Mouse (Mus musculus) heart, embryonic 12.5 days (tissue): ENCODE measurements at regions not wholly inside any gene's neighbourhood (a gene's known extent, or its start where the extent isn't known, plus 50 kb on each side); places are given as distances from the start of the nearest gene placed in this dataset.
"Not testable (repeated sequence)": the region's sequence is repeated elsewhere in the genome, so short reads cannot be mapped to it uniquely, and the experiment has no call there.

Experiments used
- ATAC-seq: fragments of 200-750 bp; cut with Nextera tagmentation; 2 replicates; pipeline ENCODE4 v1.8.0; 2017; ENCODE audit warnings: moderate TSS enrichment, moderate library complexity; ENCODE audit not compliant: insufficient number of reproducible peaks, low FRiP score
- H3K27ac ChIP-seq: fragments of 300-500 bp; sonication (generic); 2 replicates; pipeline ENCODE4 v1.5.1; 2016; ENCODE audit warnings: mild to moderate bottlenecking, moderate library complexity; ENCODE audit not compliant: poor library complexity, severe bottlenecking
- H3K27me3 ChIP-seq: fragments of 300-500 bp; sonication (generic); replicated peaks from 2 replicates; pipeline ENCODE4 v1.6.1; 2016; ENCODE audit warnings: mild to moderate bottlenecking, moderate library complexity
- H3K36me3 ChIP-seq: fragments of 300-500 bp; sonication (generic); 2 replicates; pipeline ENCODE4 v1.6.1; 2016; ENCODE audit warnings: mild to moderate bottlenecking, moderate library complexity
- H3K4me1 ChIP-seq: fragments of 300-500 bp; sonication (generic); replicated peaks from 2 replicates; pipeline ENCODE4 v1.6.1; 2016; ENCODE audit warnings: mild to moderate bottlenecking
- H3K4me2 ChIP-seq: fragments of 300-500 bp; sonication (generic); 2 replicates; pipeline ENCODE4 v1.6.1; 2016; ENCODE audit warnings: mild to moderate bottlenecking, moderate library complexity
- H3K4me3 ChIP-seq: fragments of 300-500 bp; sonication (generic); 2 replicates; pipeline ENCODE4 v1.5.1; 2016; ENCODE audit warnings: mild to moderate bottlenecking
- H3K9ac ChIP-seq: fragments of 300-500 bp; sonication (generic); 2 replicates; pipeline ENCODE4 v1.6.1; 2016; ENCODE audit warnings: mild to moderate bottlenecking, moderate library complexity
- H3K9me3 ChIP-seq: fragments of 300-500 bp; sonication (generic); replicated peaks from 2 replicates; pipeline ENCODE4 v1.6.1; 2016; ENCODE audit warnings: mild to moderate bottlenecking, moderate library complexity
- WGBS: fragments of 180-500 bp; shearing (Covaris S2); methylation state at CpG from one replicate; pipeline ENCODE4 v1.1.7; 2016; 5-methylcytosine and 5-hydroxymethylcytosine counted together

DNA sequence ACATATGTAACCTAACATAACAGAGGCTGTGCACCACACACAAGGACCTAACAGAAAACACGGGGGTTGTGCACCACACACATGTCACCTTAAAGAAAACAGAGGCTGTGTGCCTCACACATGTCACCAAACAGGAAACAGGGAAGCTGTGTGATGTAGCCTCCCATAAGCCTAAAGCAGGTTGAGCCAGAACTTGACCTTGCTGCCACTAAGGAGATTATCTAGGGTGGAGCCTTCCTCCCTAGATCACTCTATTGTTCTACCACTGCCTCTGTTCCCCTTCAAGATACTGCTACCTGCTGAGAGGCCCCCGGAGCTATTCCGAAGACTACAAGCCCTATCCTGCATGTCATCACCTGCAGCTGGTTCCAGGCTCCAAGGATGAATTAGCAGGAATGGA is 100.1 kb upstream of the Thrb start:
- H3K27ac ChIP-seq, H3K4me2 ChIP-seq, H3K9ac ChIP-seq, H3K9me3 ChIP-seq, H3K27me3 ChIP-seq, H3K4me3 ChIP-seq, H3K36me3 ChIP-seq, H3K4me1 ChIP-seq, ATAC-seq: not testable (repeated sequence)
- 30% methylated on average over 3 of the region's 3 CpGs for WGBS

DNA sequence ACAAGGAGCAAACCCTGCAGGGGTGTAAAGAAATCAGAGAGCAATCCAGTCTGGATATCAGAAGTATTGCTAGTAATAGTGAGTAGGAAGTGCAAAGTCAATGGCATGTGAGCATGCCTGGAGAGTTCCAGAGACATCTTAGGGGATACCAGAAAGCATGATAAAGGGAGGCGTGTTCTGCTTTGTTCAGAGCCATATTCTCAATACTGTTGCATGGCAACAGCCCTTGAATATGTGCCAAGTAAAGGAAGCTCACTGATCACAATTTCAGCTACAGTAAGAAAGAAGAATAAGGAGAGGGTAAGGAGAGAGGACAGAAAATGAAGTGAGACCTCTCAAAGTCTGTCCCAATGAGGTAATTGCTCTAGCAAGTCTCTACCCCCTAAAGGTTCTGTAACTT is 92.1 kb upstream of the Thrb start:
- H3K4me3 ChIP-seq: no peak overlapping the region
- no peaks in the 10 kb centered on the region for H3K36me3 ChIP-seq
- H3K9me3 ChIP-seq: no peaks in the 10 kb centered on the region
- H3K27me3 ChIP-seq: no peaks in the 10 kb centered on the region
- no peak overlapping the region for H3K27ac ChIP-seq
- no peak overlapping the region for H3K4me2 ChIP-seq
- no peak for ATAC-seq
- 38% methylated on average over 1 of the region's 1 CpGs for WGBS
- H3K4me1 ChIP-seq: no peaks in the 10 kb centered on the region
- H3K9ac ChIP-seq: no peak overlapping the region

- no peak for ATAC-seq
- WGBS: 33% methylated on average over 2 of the region's 2 CpGs
- H3K4me3 ChIP-seq: no peak overlapping the region
Measured at GRCm38 (mm10) chr14:17569087-17569636, 90.9 kb upstream of the Thrb start.

GRCm38 (mm10) chr14:17578776-17579175 is 81.3 kb upstream of the Thrb start:
- Histone ChIP-seq H3K4me1 (no peaks in the 10 kb centered on the region), H3K4me3 (no peak overlapping the region), H3K27me3 (no peaks in the 10 kb centered on the region), H3K27ac (no peak overlapping the region), H3K9ac (no peak overlapping the region), H3K36me3 (no peaks in the 10 kb centered on the region), H3K9me3 (no peaks in the 10 kb centered on the region), H3K4me2 (no peak overlapping the region)
- 77% methylated on average over 1 of the region's 1 CpGs for WGBS
- ATAC-seq: no peak

More at GRCm38 (mm10) chr14:17569087-17569636, 90.9 kb upstream of the Thrb start:
- Histone ChIP-seq H3K27me3 (no peaks in the 10 kb centered on the region), H3K27ac (no peak overlapping the region), H3K4me2 (no peak overlapping the region), H3K9ac (no peak overlapping the region), H3K4me1 (no peaks in the 10 kb centered on the region), H3K9me3 (no peaks in the 10 kb centered on the region), H3K36me3 (no peaks in the 10 kb centered on the region)

- no peak for ATAC-seq
- Histone ChIP-seq H3K4me3 (no peak overlapping the region), H3K27ac (no peak overlapping the region), H3K9me3 (peaks cover 8% of the 10 kb centered on the region; the same call in 1 of the 2 replicates), H3K9ac (no peak overlapping the region), H3K4me2 (no peak overlapping the region), H3K4me1 (no peaks in the 10 kb centered on the region), H3K27me3 (no peaks in the 10 kb centered on the region), H3K36me3 (no peaks in the 10 kb centered on the region)
Measured at GRCm38 (mm10) chr14:17589595-17589994, 70.5 kb upstream of the Thrb start.

- no peak overlapping the region for H3K4me2 ChIP-seq
- no peaks in the 10 kb centered on the region for H3K36me3 ChIP-seq
- no peak overlapping the region for H3K9ac ChIP-seq
- WGBS: 62% methylated on average over 5 of the region's 5 CpGs
- no peak overlapping the region for H3K4me3 ChIP-seq
- ATAC-seq: no peak
- H3K27ac ChIP-seq: no peak overlapping the region
- no peaks in the 10 kb centered on the region for H3K4me1 ChIP-seq
- 0 out of 2 replicates have a peak, but pooled peaks cover 7% of the 10 kb centered on the region for H3K9me3 ChIP-seq
- H3K27me3 ChIP-seq: no peaks in the 10 kb centered on the region
Measured at GRCm38 (mm10) chr14:17599553-17599952, 60.5 kb upstream of the Thrb start.

DNA sequence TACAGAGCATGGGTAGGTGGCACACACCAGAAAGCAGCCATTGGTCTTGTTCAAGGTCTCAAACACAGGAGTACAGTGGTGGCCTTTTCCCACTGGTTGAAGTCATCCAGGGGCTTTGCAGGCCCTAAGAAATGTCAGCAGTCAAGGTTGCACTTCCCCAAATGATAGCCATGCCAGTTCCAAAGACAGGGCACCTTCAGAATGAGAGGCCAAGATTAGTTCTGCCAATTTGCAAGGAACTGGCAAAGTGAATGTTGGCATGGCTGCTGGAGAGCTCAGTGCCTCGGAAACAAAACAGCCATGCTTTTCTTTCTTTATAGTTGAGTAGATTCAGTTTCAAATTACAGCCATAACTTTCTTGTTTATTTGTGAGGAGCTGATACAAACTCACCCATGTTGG is 57.7 kb upstream of the Thrb start:
- WGBS: 79% methylated on average over 1 of the region's 1 CpGs
- no peak overlapping the region for H3K4me3 ChIP-seq

GRCm38 (mm10) chr14:17606018-17606417 is 54.0 kb upstream of the Thrb start:
- H3K4me1 ChIP-seq: no peaks in the 10 kb centered on the region
- no peak overlapping the region for H3K4me2 ChIP-seq
- H3K36me3 ChIP-seq: no peaks in the 10 kb centered on the region
- H3K9me3 ChIP-seq: no peaks in the 10 kb centered on the region
- H3K27ac ChIP-seq: no peak overlapping the region
- no peak overlapping the region for H3K9ac ChIP-seq
- WGBS: 56% methylated on average over 3 of the region's 3 CpGs
- H3K4me3 ChIP-seq: no peak overlapping the region
- no peak for ATAC-seq
- H3K27me3 ChIP-seq: no peaks in the 10 kb centered on the region

More for the DNA sequence above, 57.7 kb upstream of the Thrb start:
- Histone ChIP-seq H3K27ac (no peak overlapping the region), H3K4me2 (no peak overlapping the region), H3K36me3 (no peaks in the 10 kb centered on the region), H3K9me3 (0 out of 2 replicates have a peak, but pooled peaks cover 7% of the 10 kb centered on the region), H3K9ac (no peak overlapping the region), H3K4me1 (no peaks in the 10 kb centered on the region), H3K27me3 (no peaks in the 10 kb centered on the region)
- ATAC-seq: no peak

GRCm38 (mm10) chr14:17607186-17607585 is 52.9 kb upstream of the Thrb start:
- no peak overlapping the region for H3K4me2 ChIP-seq
- H3K9ac ChIP-seq: no peak overlapping the region
- no peak overlapping the region for H3K4me3 ChIP-seq
- H3K9me3 ChIP-seq: no peaks in the 10 kb centered on the region
- H3K36me3 ChIP-seq: no peaks in the 10 kb centered on the region
- no peaks in the 10 kb centered on the region for H3K4me1 ChIP-seq
- ATAC-seq: no peak
- H3K27ac ChIP-seq: no peak overlapping the region
- WGBS: 69% methylated on average over 2 of the region's 2 CpGs
- no peaks in the 10 kb centered on the region for H3K27me3 ChIP-seq
